Comparison of ENCODE assay signal across 8 mouse cellular contexts in genomic region chr7:143069751-143070400, GRCm38 (mm10). TPM values are rescaled to one million over a fixed set of nuclear protein-coding genes. Genes with fewer than 3 reads are reported as not detected.
DNase-seq lines count a peak whose midpoint lies in the region; ATAC-seq and TF ChIP-seq lines count a peak whose summit lies in the region.

No protein-coding gene starts in this region.

- ATAC-seq in frontal cortex, adult (ENCODE audit: low TSS enrichment): no peak; the same call in 1 of the 2 replicates
- ATAC-seq in embryonic facial prominence, embryonic 12.5 days (ENCODE audit: insufficient number of reproducible peaks, insufficient read depth, low FRiP score, low TSS enrichment): no peak
- ATAC-seq in hindbrain, embryonic 15.5 days (ENCODE audit: low FRiP score, low read depth): no peak

- H3K4me2 ChIP-seq in CH12.LX (ENCODE audit: insufficient read depth, low read depth, poor library complexity, severe bottlenecking): peak overlapping the region; percentile 73
- peak overlapping the region; percentile 99 for H3K4me2 ChIP-seq in embryonic facial prominence, embryonic 12.5 days (replicated peaks)
- peak overlapping the region; percentile 98 for H3K4me2 ChIP-seq in hindbrain, embryonic 15.5 days

- H3K79me2 ChIP-seq in CH12.LX (replicated peaks; ENCODE audit: control insufficient read depth, extremely low read depth, insufficient read depth, poor library complexity, severe bottlenecking): peaks cover 12% of the 10 kb centered on the region

- WGBS in embryonic facial prominence, embryonic 12.5 days: 13% methylated on average over 30 of the region's 30 CpGs
- WGBS in hindbrain, embryonic 15.5 days: 13% methylated on average over 30 of the region's 30 CpGs

- TF ChIP-seq POLR2A in CH12.LX (IDR thresholded peaks at IDR 0.05; ENCODE audit: low read depth, low read length): no peak

- no peak for TF ChIP-seq EP300 in CH12.LX (IDR thresholded peaks at IDR 0.05; ENCODE audit: low read length)

- TF ChIP-seq RAD21 in CH12.LX (IDR thresholded peaks at IDR 0.05; ENCODE audit: low read depth, low read length): no peak

- TF ChIP-seq CTCF in CH12.LX (conservative IDR thresholded peaks at IDR 0.05 in 1 of 2, IDR thresholded peaks at IDR 0.05 in 1 of 2; ENCODE audit: low read depth in 2 of 2, low read length in 2 of 2): no peak

- H3K9ac ChIP-seq in CH12.LX (ENCODE audit: insufficient read depth, low read depth): peak overlapping the region; percentile 94
- peak overlapping the region; percentile 81 for H3K9ac ChIP-seq in embryonic facial prominence, embryonic 12.5 days
- H3K9ac ChIP-seq in hindbrain, embryonic 15.5 days: peak overlapping the region; percentile 87

- peaks cover 32 to 81% of the 10 kb centered on the region in 2 experiments for H3K36me3 ChIP-seq in CH12.LX (replicated peaks in 1 of 2; ENCODE audit: control insufficient read depth in 1 of 2, insufficient read depth in 1 of 2, low read length in 1 of 2)
- H3K36me3 ChIP-seq in embryonic facial prominence, embryonic 12.5 days: peaks cover 26% of the 10 kb centered on the region
- peaks cover 29% of the 10 kb centered on the region for H3K36me3 ChIP-seq in hindbrain, embryonic 15.5 days

- dilution Hi-C loops in CH12.LX (cut with MboI; ENCODE audit: extremely low pct_ligation_motif_present, extremely low pct_unique_long_range_greater_than_20kb, low sequenced_read_pairs): no loop called here

- H3K4me1 ChIP-seq in CH12.LX (ENCODE audit: control insufficient read depth in 1 of 2, insufficient read depth in 2 of 2): peaks cover 7 to 34% of the 10 kb centered on the region in 2 experiments
- H3K4me1 ChIP-seq in embryonic facial prominence, embryonic 12.5 days: peaks cover 18% of the 10 kb centered on the region
- peaks cover 29% of the 10 kb centered on the region for H3K4me1 ChIP-seq in hindbrain, embryonic 15.5 days (replicated peaks)

- DNase-seq in frontal cortex, postnatal 14 days (ENCODE audit: low spot score in 2 of 2): peak; percentile 31 to 41
- peak; percentile 29 for DNase-seq in CH12.LX (ENCODE audit: extremely low read depth)
- peak; percentile 21 to 43 for DNase-seq in lung, postnatal 4 days
- peak; percentile 54 for DNase-seq in thymus, postnatal 14 days
- no peak for DNase-seq in retina, embryonic 14.5 days (ENCODE audit: low spot score)

- H3K27ac ChIP-seq in CH12.LX (ENCODE audit: insufficient read depth, low read depth): peak overlapping the region; percentile 65
- peak overlapping the region; percentile 69 for H3K27ac ChIP-seq in embryonic facial prominence, embryonic 12.5 days
- peak overlapping the region; percentile 88 for H3K27ac ChIP-seq in hindbrain, embryonic 15.5 days (replicated peaks)

- H3K4me3 ChIP-seq in CH12.LX (replicated peaks in 1 of 3; ENCODE audit: low read depth in 2 of 3, low read length in 2 of 3, poor library complexity in 1 of 3): peak overlapping the region; percentile 61 to 100 (median 93)
- peak overlapping the region; percentile 76 for H3K4me3 ChIP-seq in embryonic facial prominence, embryonic 12.5 days
- H3K4me3 ChIP-seq in hindbrain, embryonic 15.5 days: peak overlapping the region; percentile 90

- no peaks in the 10 kb centered on the region for H3K9me3 ChIP-seq in CH12.LX (replicated peaks; ENCODE audit: low read length)
- H3K9me3 ChIP-seq in embryonic facial prominence, embryonic 12.5 days: no peaks in the 10 kb centered on the region
- no peaks in the 10 kb centered on the region for H3K9me3 ChIP-seq in hindbrain, embryonic 15.5 days

- no peaks in the 10 kb centered on the region for H3K27me3 ChIP-seq in CH12.LX (replicated peaks)
- H3K27me3 ChIP-seq in embryonic facial prominence, embryonic 12.5 days: no peaks in the 10 kb centered on the region
- H3K27me3 ChIP-seq in hindbrain, embryonic 15.5 days: no peaks in the 10 kb centered on the region

- in situ Hi-C loops in CH12.LX (cut with MboI; ENCODE audit: low pct_ligation_motif_present, low pct_unique_long_range_greater_than_20kb, low sequenced_read_pairs): loop anchor here (5.0 kb wide), 1 partner anchor 63 kb away; the partner anchor contains the start of gene Tspan32

TF ChIP-seq in CH12.LX, 34 proteins besides CTCF, POLR2A, EP300 and RAD21:
- TF ChIP-seq ZC3H11A (IDR thresholded peaks at IDR 0.05; ENCODE audit: low read depth, low read length) (no peak), NRF1 (IDR thresholded peaks at IDR 0.05; ENCODE audit: low read depth, low read length) (no peak), SIN3A (IDR thresholded peaks at IDR 0.05; ENCODE audit: low read length) (no peak), MXI1 (IDR thresholded peaks at IDR 0.05; ENCODE audit: low read depth, low read length) (no peak), USF1 (IDR thresholded peaks at IDR 0.05; ENCODE audit: low read depth, low read length) (no peak), MYC (IDR thresholded peaks at IDR 0.05; ENCODE audit: low read depth, low read length) (no peak), IRF4 (IDR thresholded peaks at IDR 0.05; ENCODE audit: low read depth, low read length) (no peak), MAX (IDR thresholded peaks at IDR 0.05; ENCODE audit: low read length) (no peak), HCFC1 (IDR thresholded peaks at IDR 0.05; ENCODE audit: low read depth, low read length) (no peak), ZNF384 (IDR thresholded peaks at IDR 0.05; ENCODE audit: low read depth, low read length) (no peak), POLR2AphosphoS2 (IDR thresholded peaks at IDR 0.05; ENCODE audit: low read depth, low read length) (no peak), ETS1 (conservative IDR thresholded peaks at IDR 0.05; ENCODE audit: low read depth, low read length) (no peak), KAT2A (IDR thresholded peaks at IDR 0.05; ENCODE audit: insufficient replicate concordance, low read length) (no peak), CHD1 (IDR thresholded peaks at IDR 0.05; ENCODE audit: low read depth, low read length) (no peak), TCF12 (IDR thresholded peaks at IDR 0.05; ENCODE audit: low read depth, low read length) (no peak), MAZ (IDR thresholded peaks at IDR 0.05; ENCODE audit: low read depth, low read length) (no peak), ELF1 (IDR thresholded peaks at IDR 0.05; ENCODE audit: low read depth, low read length) (no peak)

RNA-seq across cellular contexts. Expression of gene Tssc4, which starts 0.8 kb away (rescaled TPM):
- total RNA-seq in CH12.LX (2012; rRNA removed): 49.8 and 58.7 TPM in 2 replicates
- 47.3 and 55.1 TPM in 2 replicates for total RNA-seq in CH12.LX (2014; rRNA removed)
- 44.1 and 49.6 TPM in 2 replicates for polyA plus RNA-seq in CH12.LX (2012; ENCODE audit: insufficient read length, low read depth)
- 106 and 107 TPM in 2 replicates for polyA plus RNA-seq in embryonic facial prominence, embryonic 12.5 days (2016; fragmentation: Nextera tagmentation; extraction: Ambion mirVana)
- polyA plus RNA-seq in hindbrain, embryonic 15.5 days (2015; fragmentation: Nextera tagmentation; extraction: Ambion mirVana): 94.1 and 99.2 TPM in 2 replicates

RNA-seq across cellular contexts. Expression of gene Cd81, which starts 17.3 kb away (rescaled TPM):
- total RNA-seq in CH12.LX (2012; rRNA removed) (275 and 327 TPM in 2 replicates), CH12.LX (2014; rRNA removed) (334 and 352 TPM in 2 replicates)
- 318 and 325 TPM in 2 replicates for polyA plus RNA-seq in CH12.LX (2012; ENCODE audit: insufficient read length, low read depth)
- polyA plus RNA-seq in embryonic facial prominence, embryonic 12.5 days (2016; fragmentation: Nextera tagmentation; extraction: Ambion mirVana): 318 and 332 TPM in 2 replicates
- polyA plus RNA-seq in hindbrain, embryonic 15.5 days (2015; fragmentation: Nextera tagmentation; extraction: Ambion mirVana): 439 and 445 TPM in 2 replicates

RNA-seq across cellular contexts. Expression of gene Trpm5, which starts 24.6 kb away (rescaled TPM):
- total RNA-seq in CH12.LX (2012; rRNA removed) (1.3 and 1.5 TPM in 2 replicates), CH12.LX (2014; rRNA removed) (1.1 and 1.4 TPM in 2 replicates)
- polyA plus RNA-seq in CH12.LX (2012; ENCODE audit: insufficient read length, low read depth): 1.7 and 3.0 TPM in 2 replicates
- polyA plus RNA-seq in embryonic facial prominence, embryonic 12.5 days (2016; fragmentation: Nextera tagmentation; extraction: Ambion mirVana): 5.2 and 6.2 TPM in 2 replicates
- polyA plus RNA-seq in hindbrain, embryonic 15.5 days (2015; fragmentation: Nextera tagmentation; extraction: Ambion mirVana): 1.8 and 2.7 TPM in 2 replicates

RNA-seq across cellular contexts. Expression of gene Kcnq1, which starts 36.3 kb away (rescaled TPM):
- total RNA-seq in CH12.LX (2012; rRNA removed): not detected in 2 replicates
- not detected in 2 replicates for total RNA-seq in CH12.LX (2014; rRNA removed)
- not detected in 2 replicates for polyA plus RNA-seq in CH12.LX (2012; ENCODE audit: insufficient read length, low read depth)
- polyA plus RNA-seq in embryonic facial prominence, embryonic 12.5 days (2016; fragmentation: Nextera tagmentation; extraction: Ambion mirVana): 0.73 and 2.0 TPM in 2 replicates
- polyA plus RNA-seq in hindbrain, embryonic 15.5 days (2015; fragmentation: Nextera tagmentation; extraction: Ambion mirVana): 1.1 and 1.5 TPM in 2 replicates
